Mouse (Mus musculus) ovary, postnatal 14 days (tissue): ENCODE results near the gene Tph2.
"Not testable (repeated sequence)": the region's sequence is repeated elsewhere in the genome, so short reads cannot be mapped to it uniquely, and the experiment has no call there.

Experiments used
- DNase-seq: peaks from one replicate; pipeline ENCODE4 v3.0.0; 2022; ENCODE audit warnings: low spot score

Gene Tph2

GRCm38 (mm10) chr10:115184697-115185096 lies at the start of gene Tph2:
TSS of gene Tph2 (minus strand) at chr10:115185022.
- DNase-seq = peak; percentile 74

GRCm38 (mm10) chr10:115233798-115234197 lies 49.0 kb upstream of the Tph2 start:
- DNase-seq = no peak

- DNase-seq = no peak
Measured at GRCm38 (mm10) chr10:115232513-115232912, 47.7 kb upstream of the Tph2 start.

- no peak for DNase-seq
Measured at GRCm38 (mm10) chr10:115229023-115229422, 44.2 kb upstream of the Tph2 start.

GRCm38 (mm10) chr10:115226586-115226985 lies 41.8 kb upstream of the Tph2 start:
- DNase-seq = no peak

GRCm38 (mm10) chr10:115223845-115224244 lies 39.0 kb upstream of the Tph2 start:
- DNase-seq = no peak

GRCm38 (mm10) chr10:115212916-115213580 lies 28.2 kb upstream of the Tph2 start:
- DNase-seq = no peak

GRCm38 (mm10) chr10:115205825-115206224 lies 21.0 kb upstream of the Tph2 start:
- no peak for DNase-seq

GRCm38 (mm10) chr10:115205284-115205683 lies 20.5 kb upstream of the Tph2 start:
- DNase-seq = no peak

- DNase-seq = no peak
Measured at GRCm38 (mm10) chr10:115191214-115191613, 6.4 kb upstream of the Tph2 start.

GRCm38 (mm10) chr10:115187390-115187789 lies 2.6 kb upstream of the Tph2 start:
- DNase-seq = no peak

- no peak for DNase-seq
Measured at GRCm38 (mm10) chr10:115181034-115181433, 3.8 kb downstream of the Tph2 start.

GRCm38 (mm10) chr10:115178019-115178418 lies 6.8 kb downstream of the Tph2 start:
- DNase-seq = not testable (repeated sequence)

GRCm38 (mm10) chr10:115175591-115175991 lies 9.2 kb downstream of the Tph2 start:
- no peak for DNase-seq

- no peak for DNase-seq
Measured at GRCm38 (mm10) chr10:115173336-115173735, 11.5 kb downstream of the Tph2 start.

GRCm38 (mm10) chr10:115171351-115171818 lies 13.4 kb downstream of the Tph2 start:
- no peak for DNase-seq

- no peak for DNase-seq
Measured at GRCm38 (mm10) chr10:115170496-115171350, 14.1 kb downstream of the Tph2 start.

- no peak for DNase-seq
Measured at GRCm38 (mm10) chr10:115169410-115169809, 15.4 kb downstream of the Tph2 start.

GRCm38 (mm10) chr10:115160289-115160688 lies 24.5 kb downstream of the Tph2 start:
- no peak for DNase-seq

GRCm38 (mm10) chr10:115147308-115147707 lies 37.5 kb downstream of the Tph2 start:
- DNase-seq = no peak

- DNase-seq = no peak
Measured at GRCm38 (mm10) chr10:115146257-115146898, 38.4 kb downstream of the Tph2 start.

- no peak for DNase-seq
Measured at GRCm38 (mm10) chr10:115144542-115144941, 40.3 kb downstream of the Tph2 start.

GRCm38 (mm10) chr10:115143641-115144040 lies 41.2 kb downstream of the Tph2 start:
- peak; percentile 13 for DNase-seq
